Mouse (Mus musculus) embryonic fibroblast, embryonic 13.5 days (primary cell): Measurements from ENCODE around the gene 6030458C11Rik.

Experiments used
- CTCF ChIP-seq: IDR thresholded peaks from 2 replicates; pipeline ENCODE4 v1.5.1; 2011; ENCODE audit warnings: mild to moderate bottlenecking, control low read depth, low read length, moderate library complexity, borderline replicate concordance; ENCODE audit not compliant: insufficient read depth
- POLR2A ChIP-seq: IDR thresholded peaks from 2 replicates; pipeline ENCODE4 v1.6.1; 2011; ENCODE audit warnings: low read depth, mild to moderate bottlenecking, control low read depth, low read length, moderate library complexity

DNA sequence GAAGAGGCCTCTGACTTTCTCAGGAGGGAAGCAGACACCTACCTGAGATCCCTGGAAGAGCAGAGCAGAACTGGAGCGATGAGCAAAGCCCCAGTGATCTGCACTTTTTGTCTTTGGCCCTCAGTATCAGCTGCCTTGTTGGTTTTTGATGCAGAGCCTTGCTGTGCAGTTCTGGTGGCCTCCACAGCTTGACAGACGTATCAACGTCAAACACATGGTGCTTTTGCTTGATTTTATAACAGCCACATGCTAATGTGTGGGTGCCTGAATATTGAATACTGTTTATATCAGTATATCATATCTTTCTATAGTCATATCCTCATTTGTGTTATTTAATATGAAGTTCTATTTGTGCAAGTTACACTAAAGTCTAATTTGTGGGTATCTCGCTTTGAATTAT is 19.4 kb downstream of the 6030458C11Rik start:
- TF ChIP-seq CTCF (no peak), POLR2A (no peak)
